Mouse (Mus musculus) urinary bladder, postnatal 0 days (tissue): Measurements from ENCODE around the gene Olfr740. TPM values are rescaled to one million over a fixed set of nuclear protein-coding genes. Genes with fewer than 3 reads are reported as not detected.

Experiments used
- polyA plus RNA-seq: library from polyadenylated mRNA; unstranded; fragments of >200 nt; fragmentation: Nextera tagmentation; extraction: Ambion mirVana; gene quantifications from 2 replicates; pipeline ENCODE4 v1.2.1, GENCODE M21; 2015

The Olfr740 gene
- polyA plus RNA-seq, result not detected in 2 replicates

GRCm38 (mm10) chr14:50445245-50445644 is at the start of gene Olfr740:
Gene Olfr740, plus strand, starts transcription at chr14:50445545.

GRCm38 (mm10) chr14:50407268-50407667 is 38.1 kb upstream of the Olfr740 start, which contains the start of gene Olfr738:
Gene Olfr738, plus strand, starts transcription at chr14:50407568.

GRCm38 (mm10) chr14:50418326-50418725 is 27.0 kb upstream of the Olfr740 start, which contains the start of gene Olfr739:
Gene Olfr739, plus strand, starts transcription at chr14:50418626.

GRCm38 (mm10) chr14:50472438-50472837 is 27.1 kb downstream of the Olfr740 start, which contains the start of gene Olfr741:
Gene Olfr741, plus strand, starts transcription at chr14:50472738.

GRCm38 (mm10) chr14:50503300-50503699 is 58.0 kb downstream of the Olfr740 start, which contains the start of gene Olfr742:
Gene Olfr742, plus strand, starts transcription at chr14:50503600.

Other genes starting within 250 kb of the Olfr740 start
- gene Olfr731, start 203.7 kb upstream of the Olfr740 start, polyA plus RNA-seq, result not detected in 2 replicates
- not detected in 2 replicates for gene Olfr732, start 161.3 kb upstream of the Olfr740 start, polyA plus RNA-seq
- not detected in 2 replicates for gene Olfr733, start 144.0 kb upstream of the Olfr740 start, polyA plus RNA-seq
- gene Olfr734, start 118.8 kb upstream of the Olfr740 start, polyA plus RNA-seq, result not detected in 2 replicates
- not detected in 2 replicates for gene Olfr735, start 96.7 kb upstream of the Olfr740 start, polyA plus RNA-seq
- gene Tlr11, start 87.6 kb upstream of the Olfr740 start, polyA plus RNA-seq, result not detected in 2 replicates
- gene Olfr736, start 64.4 kb upstream of the Olfr740 start, polyA plus RNA-seq, result not detected in 2 replicates
- not detected in 2 replicates for gene Olfr738, start 38.0 kb upstream of the Olfr740 start, polyA plus RNA-seq
- gene Olfr739, start 26.9 kb upstream of the Olfr740 start, polyA plus RNA-seq, result not detected in 2 replicates
- not detected in 2 replicates for gene Olfr741, start 27.2 kb downstream of the Olfr740 start, polyA plus RNA-seq
- gene Olfr742, start 58.1 kb downstream of the Olfr740 start, polyA plus RNA-seq, result not detected in 2 replicates
- gene Olfr743, start 76.3 kb downstream of the Olfr740 start, polyA plus RNA-seq, result not detected in 2 replicates
- gene Olfr744, start 169.3 kb downstream of the Olfr740 start, polyA plus RNA-seq, result not detected in 2 replicates
- gene Olfr745, start 193.8 kb downstream of the Olfr740 start, polyA plus RNA-seq, result not detected in 2 replicates
- gene Olfr746, start 201.5 kb downstream of the Olfr740 start, polyA plus RNA-seq, result not detected in 2 replicates
- gene Olfr747, start 247.7 kb downstream of the Olfr740 start, polyA plus RNA-seq, result not detected in 2 replicates